10 mouse cellular contexts compared by ENCODE assay signal in genomic region chr4:141360846-141361245, GRCm38 (mm10). TPM values are rescaled to one million over a fixed set of nuclear protein-coding genes. Genes with fewer than 3 reads are reported as not detected.
DNase-seq lines count a peak whose midpoint lies in the region; ATAC-seq and TF ChIP-seq lines count a peak whose summit lies in the region.
"Had no signal": no experiment of that assay in that cellular context is flagged by ENCODE, and none has a peak within 500 bp of the region (broad histone marks: within the 10 kb centered on the region; RNA-seq: fewer than 3 reads in every experiment).

No protein-coding gene starts in this region.

- no peak for TF ChIP-seq POLR2A in cerebellum, adult 2 months (IDR thresholded peaks at IDR 0.05; ENCODE audit: borderline replicate concordance, insufficient read depth, low read length)
- TF ChIP-seq POLR2A in liver, adult 2 months (IDR thresholded peaks at IDR 0.05; ENCODE audit: extremely low read depth, insufficient read depth, low read length) = no peak

- ATAC-seq in liver, embryonic 12.5 days = no peak
- ATAC-seq in inflammation-experienced regulatory T-cells, adult 6 months = no peak

- no peaks in the 10 kb centered on the region for H3K27me3 ChIP-seq in cerebellum, adult 2 months (ENCODE audit: control insufficient read depth, insufficient read depth, low read length)
- no peaks in the 10 kb centered on the region for H3K27me3 ChIP-seq in liver, adult 2 months (ENCODE audit: control insufficient read depth, insufficient read depth, low read length)
- peaks cover 61% of the 10 kb centered on the region for H3K27me3 ChIP-seq in liver, embryonic 12.5 days (replicated peaks)

- H3K4me2 ChIP-seq in liver, embryonic 12.5 days = no peak overlapping the region
- H3K4me2 ChIP-seq: midbrain, embryonic 12.5 days had no signal

- no peaks in the 10 kb centered on the region for H3K9me3 ChIP-seq in liver, embryonic 12.5 days (replicated peaks)
- H3K9me3 ChIP-seq: midbrain, embryonic 12.5 days had no signal

- no peaks in the 10 kb centered on the region for H3K79me2 ChIP-seq in liver, adult 2 months (ENCODE audit: control insufficient read depth, insufficient read depth, low read length)

- TF ChIP-seq CTCF in cerebellum, adult 2 months (IDR thresholded peaks at IDR 0.05; ENCODE audit: borderline replicate concordance, insufficient read depth, low read depth, low read length) = peak; percentile 31; the same call in 1 of the 2 replicates
- peak; percentile 28; the same call in 1 of the 2 replicates for TF ChIP-seq CTCF in liver, adult 2 months (IDR thresholded peaks at IDR 0.05; ENCODE audit: low read depth, low read length)

- no peak for DNase-seq in cerebellum, adult 2 months
- no peak for DNase-seq in cerebellum, adult 8-10 months
- DNase-seq in liver, adult 2 months (ENCODE audit: extremely low read depth, low read depth, low spot score) = peak; percentile 48
- DNase-seq in c-Kit-positive CD71-positive TER-119-negative erythroid progenitor cells, embryonic 14.5 days (ENCODE audit: low read depth) = peak; percentile 37
- peak; percentile 68 for DNase-seq in mesoderm, embryonic 11.5 days (ENCODE audit: low read depth, low spot score)
- DNase-seq in right cerebral cortex, adult 2 months (ENCODE audit: low spot score in 2 of 2) = no peak

- H3K36me3 ChIP-seq in liver, adult 2 months (ENCODE audit: control insufficient read depth, insufficient read depth, low read length) = no peaks in the 10 kb centered on the region
- H3K36me3 ChIP-seq in liver, embryonic 12.5 days = no peaks in the 10 kb centered on the region
- H3K36me3 ChIP-seq: midbrain, embryonic 12.5 days had no signal

- WGBS in cerebellum, adult 2 months = 38% methylated on average over 7 of the region's 7 CpGs
- 54% methylated on average over 7 of the region's 7 CpGs for WGBS in liver, adult 2 months
- WGBS in liver, embryonic 12.5 days (ENCODE audit: insufficient replicate concordance) = 25% methylated on average over 7 of the region's 7 CpGs

- no peak overlapping the region for H3K27ac ChIP-seq in cerebellum, adult 2 months (ENCODE audit: insufficient read depth, low read length)
- no peak overlapping the region for H3K27ac ChIP-seq in liver, adult 2 months (replicated peaks; ENCODE audit: insufficient read depth, low read depth, low read length)
- H3K27ac ChIP-seq in liver, embryonic 12.5 days = no peak overlapping the region
- H3K27ac ChIP-seq: midbrain, embryonic 12.5 days had no signal

- no peak overlapping the region for H3K4me3 ChIP-seq in cerebellum, adult 2 months (replicated peaks; ENCODE audit: insufficient read depth, low read depth, low read length)
- no peak overlapping the region for H3K4me3 ChIP-seq in liver, adult 2 months (ENCODE audit: insufficient read depth, low read depth, low read length)
- H3K4me3 ChIP-seq in liver, embryonic 12.5 days = no peak overlapping the region
- H3K4me3 ChIP-seq: midbrain, embryonic 12.5 days had no signal

- peaks cover 4% of the 10 kb centered on the region for H3K4me1 ChIP-seq in cerebellum, adult 2 months (ENCODE audit: control insufficient read depth, insufficient read depth, low read length)
- H3K4me1 ChIP-seq in liver, adult 2 months (ENCODE audit: control insufficient read depth, insufficient read depth, low read length) = peaks cover 16% of the 10 kb centered on the region
- 0 out of 2 replicates have a peak, but pooled peaks cover 6% of the 10 kb centered on the region for H3K4me1 ChIP-seq in liver, embryonic 12.5 days

- no peak overlapping the region for H3K9ac ChIP-seq in liver, adult 2 months (ENCODE audit: low read depth, low read length)
- no peak overlapping the region for H3K9ac ChIP-seq in liver, embryonic 12.5 days
- H3K9ac ChIP-seq: midbrain, embryonic 12.5 days had no signal

RNA-seq across cellular contexts. Expression of gene Fam131c, which starts 7.2 kb away (rescaled TPM):
- 17.9 and 18.2 TPM in 2 replicates for polyA plus RNA-seq in cerebellum, adult 2 months (2012; rRNA removed)
- total RNA-seq in liver, adult 2 months (2014; rRNA removed) = 0.40 and 0.46 TPM in 2 replicates
- 4.5 and 10.3 TPM in 2 replicates for polyA plus RNA-seq in liver, adult 2 months (2012; rRNA removed)
- polyA plus RNA-seq in liver, embryonic 12.5 days (2016; fragmentation: Nextera tagmentation; extraction: Ambion mirVana) = 0.08 and 0.13 TPM in 2 replicates
- polyA plus RNA-seq in inflammation-experienced regulatory T-cells, adult 6 months (2017; shearing (Covaris generic)) = not detected

RNA-seq across cellular contexts. Expression of gene Clcnka, which starts 37.7 kb away (rescaled TPM):
- 0.03 TPM in 1 of 2 replicates, not detected in the other for polyA plus RNA-seq in cerebellum, adult 2 months (2012; rRNA removed)
- total RNA-seq in liver, adult 2 months (2014; rRNA removed) = not detected in 2 replicates
- polyA plus RNA-seq in liver, adult 2 months (2012; rRNA removed) = 0.04 TPM in 1 of 2 replicates, not detected in the other
- not detected in 2 replicates for polyA plus RNA-seq in liver, embryonic 12.5 days (2016; fragmentation: Nextera tagmentation; extraction: Ambion mirVana)
- polyA plus RNA-seq in inflammation-experienced regulatory T-cells, adult 6 months (2017; shearing (Covaris generic)) = not detected
- polyA plus RNA-seq: heart, embryonic 14.5 days; midbrain, embryonic 12.5 days had no signal

RNA-seq across cellular contexts. Expression of gene Clcnkb, which starts 55.0 kb away (rescaled TPM):
- not detected in 2 replicates for polyA plus RNA-seq in cerebellum, adult 2 months (2012; rRNA removed)
- total RNA-seq in liver, adult 2 months (2014; rRNA removed) = not detected in 2 replicates
- polyA plus RNA-seq in liver, adult 2 months (2012; rRNA removed) = not detected in 2 replicates
- not detected in 2 replicates for polyA plus RNA-seq in liver, embryonic 12.5 days (2016; fragmentation: Nextera tagmentation; extraction: Ambion mirVana)
- not detected for polyA plus RNA-seq in inflammation-experienced regulatory T-cells, adult 6 months (2017; shearing (Covaris generic))
- polyA plus RNA-seq: midbrain, embryonic 12.5 days had no signal

RNA-seq across cellular contexts. Expression of gene Hspb7, which starts 59.7 kb away (rescaled TPM):
- polyA plus RNA-seq in cerebellum, adult 2 months (2012; rRNA removed) = 0.10 and 0.16 TPM in 2 replicates
- total RNA-seq in liver, adult 2 months (2014; rRNA removed) = 0.07 and 0.09 TPM in 2 replicates
- polyA plus RNA-seq in liver, adult 2 months (2012; rRNA removed) = 0.02 TPM in 1 of 2 replicates, not detected in the other
- polyA plus RNA-seq in liver, embryonic 12.5 days (2016; fragmentation: Nextera tagmentation; extraction: Ambion mirVana) = 0.04 and 0.08 TPM in 2 replicates
- polyA plus RNA-seq in inflammation-experienced regulatory T-cells, adult 6 months (2017; shearing (Covaris generic)) = not detected

RNA-seq across cellular contexts. Expression of gene Epha2, which starts 59.8 kb away (rescaled TPM):
- 1.9 and 2.0 TPM in 2 replicates for polyA plus RNA-seq in cerebellum, adult 2 months (2012; rRNA removed)
- 7.7 and 9.3 TPM in 2 replicates for total RNA-seq in liver, adult 2 months (2014; rRNA removed)
- 11.6 and 12.0 TPM in 2 replicates for polyA plus RNA-seq in liver, adult 2 months (2012; rRNA removed)
- 2.1 TPM in 2 replicates for polyA plus RNA-seq in liver, embryonic 12.5 days (2016; fragmentation: Nextera tagmentation; extraction: Ambion mirVana)
- polyA plus RNA-seq in inflammation-experienced regulatory T-cells, adult 6 months (2017; shearing (Covaris generic)) = not detected

Comparison
In these comparisons a context has a peak if more than half of its experiments do, and no peak if none do; other contexts are left out.
1. DNase-seq: peak in liver, adult 2 months (single experiment), c-Kit-positive CD71-positive TER-119-negative erythroid progenitor cells, embryonic 14.5 days (single experiment) and mesoderm, embryonic 11.5 days (single experiment); none in cerebellum, adult 2 months (0 of 2), cerebellum, adult 8-10 months (single experiment) and right cerebral cortex, adult 2 months (0 of 2).